Mouse (Mus musculus) thymus, adult 2 months (tissue): Measurements from ENCODE around the gene 5730596B20Rik. TPM values are rescaled to one million over a fixed set of nuclear protein-coding genes. Genes with fewer than 3 reads are reported as not detected.

Experiments
- DNase-seq: peaks from one replicate; pipeline ENCODE4 v3.0.0; 2021
- H3K27ac ChIP-seq: fragments of 200-500 bp; 2 replicates; pipeline ENCODE4 v1.5.1; 2012; ENCODE audit warnings: low read length, control low read depth; ENCODE audit not compliant: control insufficient read depth, insufficient read depth
- H3K27me3 ChIP-seq: fragments of 200-500 bp; 2 replicates; pipeline ENCODE4 v1.6.1; 2012; ENCODE audit warnings: mild to moderate bottlenecking, low read length, moderate library complexity, mixed read lengths; ENCODE audit not compliant: control insufficient read depth, insufficient read depth
- H3K36me3 ChIP-seq: fragments of 200-500 bp; 2 replicates; pipeline ENCODE4 v1.6.1; 2012; ENCODE audit warnings: mild to moderate bottlenecking, low read length, moderate library complexity; ENCODE audit not compliant: control insufficient read depth, insufficient read depth
- H3K4me1 ChIP-seq: fragments of 200-500 bp; replicated peaks from 2 replicates; pipeline ENCODE4 v1.6.1; 2012; ENCODE audit warnings: low read length; ENCODE audit not compliant: control insufficient read depth, insufficient read depth
- H3K4me3 ChIP-seq: fragments of 200-500 bp; 2 replicates; pipeline ENCODE4 v1.5.1; 2012; ENCODE audit warnings: mild to moderate bottlenecking, low read length, control low read depth, moderate library complexity; ENCODE audit not compliant: control insufficient read depth, insufficient read depth
- CTCF ChIP-seq: fragments of 200-500 bp; IDR thresholded peaks from 2 replicates; pipeline ENCODE4 v1.5.1; 2012; ENCODE audit warnings: mild to moderate bottlenecking, control low read depth, low read length, moderate library complexity, borderline replicate concordance; ENCODE audit not compliant: control insufficient read depth, poor library complexity, insufficient read depth; ENCODE audit errors: extremely low read depth
- POLR2A ChIP-seq: fragments of 200-500 bp; IDR thresholded peaks from 2 replicates; pipeline ENCODE4 v1.6.1; 2012; ENCODE audit warnings: mild to moderate bottlenecking, low read length, control low read depth, moderate library complexity; ENCODE audit not compliant: control insufficient read depth, poor library complexity, insufficient read depth; ENCODE audit errors: extremely low read depth
- WGBS: fragments of 180-500 bp; shearing (Covaris S2); methylation state at CpG from one replicate; pipeline ENCODE4 v1.1.7; 2018; 5-methylcytosine and 5-hydroxymethylcytosine counted together
- polyA plus RNA-seq: library from polyadenylated mRNA; depleted of rRNA; stranded (reverse); fragments of >200 nt; gene quantifications from 2 replicates; pipeline ENCODE4 v1.2.3, GENCODE M21; 2012

5730596B20Rik gene
- polyA plus RNA-seq, 1 experiment: 0.04 TPM

- DNase-seq: no peak
- 83% methylated on average over 3 of the region's 3 CpGs for WGBS
- Histone ChIP-seq H3K4me1 (peaks cover 24% of the 10 kb centered on the region), H3K4me3 (no peak overlapping the region), H3K27ac (no peak overlapping the region), H3K27me3 (peaks cover 28% of the 10 kb centered on the region), H3K36me3 (no peaks in the 10 kb centered on the region)
- no peak for TF ChIP-seq POLR2A
- no peak for TF ChIP-seq CTCF
These were observed 37.8 kb downstream of the 5730596B20Rik start for GRCm38 (mm10) chr6:52215070-52215469.

- no peak for DNase-seq
- Histone ChIP-seq H3K27ac (no peak overlapping the region), H3K4me1 (peaks cover 24% of the 10 kb centered on the region), H3K4me3 (no peak overlapping the region), H3K36me3 (no peaks in the 10 kb centered on the region), H3K27me3 (peaks cover 30% of the 10 kb centered on the region)
- TF ChIP-seq POLR2A (no peak), CTCF (no peak)
- WGBS: 30% methylated on average over 30 of the region's 30 CpGs
These were observed 38.7 kb downstream of the 5730596B20Rik start for GRCm38 (mm10) chr6:52215771-52216535.

- no peak for DNase-seq
- under 1% methylated on average over 58 of the region's 60 CpGs for WGBS
- Histone ChIP-seq H3K4me1 (peaks cover 23% of the 10 kb centered on the region), H3K36me3 (no peaks in the 10 kb centered on the region), H3K27ac (no peak overlapping the region), H3K27me3 (peaks cover 29% of the 10 kb centered on the region), H3K4me3 (peak overlapping the region; percentile 58)
- no peak for TF ChIP-seq CTCF
- no peak for TF ChIP-seq POLR2A
These were observed 39.6 kb downstream of the 5730596B20Rik start for GRCm38 (mm10) chr6:52216691-52217458.

- peaks cover 18% of the 10 kb centered on the region for H3K4me1 ChIP-seq
- DNase-seq: peak; percentile 67
- TF ChIP-seq CTCF: no peak
- no peak for TF ChIP-seq POLR2A
- H3K36me3 ChIP-seq: no peaks in the 10 kb centered on the region
- H3K27me3 ChIP-seq: peaks cover 27% of the 10 kb centered on the region
- H3K4me3 ChIP-seq: peak overlapping the region; percentile 58
- no peak overlapping the region for H3K27ac ChIP-seq
- under 1% methylated on average over 25 of the region's 25 CpGs for WGBS
These were observed 40.1 kb downstream of the 5730596B20Rik start for GRCm38 (mm10) chr6:52217459-52217768.

GRCm38 (mm10) chr6:52217895-52218642 is 40.8 kb downstream of the 5730596B20Rik start:
- TF ChIP-seq POLR2A: no peak
- no peak for TF ChIP-seq CTCF
- no peak for DNase-seq
- Histone ChIP-seq H3K27me3 (peaks cover 27% of the 10 kb centered on the region), H3K36me3 (no peaks in the 10 kb centered on the region), H3K4me1 (peaks cover 12% of the 10 kb centered on the region), H3K4me3 (peak overlapping the region; percentile 58), H3K27ac (no peak overlapping the region)
- WGBS: 27% methylated on average over 23 of the region's 23 CpGs

GRCm38 (mm10) chr6:52218643-52219215 is 41.4 kb downstream of the 5730596B20Rik start:
- Histone ChIP-seq H3K27ac (no peak overlapping the region), H3K27me3 (peaks cover 25% of the 10 kb centered on the region), H3K36me3 (no peaks in the 10 kb centered on the region), H3K4me1 (peaks cover 11% of the 10 kb centered on the region), H3K4me3 (no peak overlapping the region)
- TF ChIP-seq CTCF: no peak
- TF ChIP-seq POLR2A: no peak
- 64% methylated on average over 14 of the region's 14 CpGs for WGBS
- no peak for DNase-seq
